Mouse (Mus musculus): ENCODE measurements around the gene Irf2bp2. TPM values are rescaled to one million over a fixed set of nuclear protein-coding genes. Genes with fewer than 3 reads are reported as not detected.

Gene Irf2bp2
- polyA plus RNA-seq, 1 experiment from 2014 or later: 8.0 TPM

DNA sequence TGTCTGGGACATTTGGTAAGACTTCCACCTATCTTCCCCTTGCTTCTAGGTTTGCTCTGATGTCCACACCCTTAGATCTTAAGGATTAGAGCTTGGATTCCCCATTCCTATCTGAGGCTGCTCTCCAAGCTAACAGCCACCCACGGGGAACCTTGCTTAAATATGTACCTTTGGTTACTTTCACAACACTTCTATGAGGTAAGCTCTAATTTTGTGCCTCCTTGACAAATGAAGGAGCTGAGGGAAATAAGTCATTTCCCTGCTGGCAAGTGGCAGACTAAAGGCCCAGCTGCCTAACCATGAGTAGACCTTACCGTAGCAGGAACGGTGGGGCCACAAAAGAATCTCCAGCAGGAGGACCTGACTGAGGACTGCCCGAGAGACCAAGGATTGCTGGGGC is 39.0 kb downstream of the Irf2bp2 start:
- H3K36me3 ChIP-seq (ENCODE audit: control insufficient read depth, insufficient read depth, low read length): no peaks in the 10 kb centered on the region
- H3K27ac ChIP-seq (ENCODE audit: low read depth, low read length): no peak overlapping the region
- H3K9me3 ChIP-seq (ENCODE audit: control insufficient read depth, low read length): no peaks in the 10 kb centered on the region
- H3K27me3 ChIP-seq (replicated peaks; ENCODE audit: control insufficient read depth, insufficient read depth, low read length): no peaks in the 10 kb centered on the region
- WGBS: 95% methylated on average over 4 of the region's 4 CpGs
- ATAC-seq: no peak
- H3K4me3 ChIP-seq (ENCODE audit: low read length): no peak overlapping the region
- H3K4me2 ChIP-seq (ENCODE audit: low read length): no peak overlapping the region
- H3K9ac ChIP-seq (ENCODE audit: low read depth, low read length): no peak overlapping the region
- H3K4me1 ChIP-seq (ENCODE audit: control insufficient read depth, insufficient read depth, low read depth, low read length): no peaks in the 10 kb centered on the region

GRCm38 (mm10) chr8:126551871-126552270 is 41.9 kb downstream of the Irf2bp2 start:
- Histone ChIP-seq H3K36me3 (ENCODE audit: control insufficient read depth, insufficient read depth, low read length) (no peaks in the 10 kb centered on the region), H3K9ac (ENCODE audit: low read depth, low read length) (no peak overlapping the region), H3K27ac (ENCODE audit: low read depth, low read length) (no peak overlapping the region), H3K9me3 (ENCODE audit: control insufficient read depth, low read length) (no peaks in the 10 kb centered on the region), H3K4me1 (ENCODE audit: control insufficient read depth, insufficient read depth, low read depth, low read length) (no peaks in the 10 kb centered on the region), H3K27me3 (replicated peaks; ENCODE audit: control insufficient read depth, insufficient read depth, low read length) (no peaks in the 10 kb centered on the region), H3K4me3 (ENCODE audit: low read length) (no peak overlapping the region), H3K4me2 (ENCODE audit: low read length) (no peak overlapping the region)
- no peak for ATAC-seq
- 90% methylated on average over 4 of the region's 4 CpGs for WGBS

DNA sequence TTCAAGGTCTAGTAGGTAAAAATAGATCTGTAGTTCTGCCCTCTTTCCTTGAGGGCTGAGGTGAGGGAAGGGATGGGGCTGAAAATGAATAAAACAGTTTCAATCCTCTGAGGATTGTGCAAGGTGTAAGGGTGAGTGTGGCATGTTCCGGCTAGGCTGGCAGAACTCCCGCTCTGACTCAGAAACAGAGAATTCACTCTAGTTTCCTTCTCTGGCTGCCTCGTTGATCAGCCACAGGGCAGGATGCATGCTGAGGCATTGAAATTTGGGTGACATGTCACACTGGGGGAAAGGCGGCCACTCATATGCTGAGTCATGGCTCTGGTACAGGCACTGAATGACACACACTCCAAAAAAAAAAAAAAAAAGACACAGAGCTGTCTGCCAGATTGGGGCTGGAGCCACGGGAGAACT is 42.8 kb downstream of the Irf2bp2 start:
- no peak for ATAC-seq
- 57% methylated on average over 5 of the region's 5 CpGs for WGBS
- H3K4me2 ChIP-seq (ENCODE audit: low read length): no peak overlapping the region
- H3K36me3 ChIP-seq (ENCODE audit: control insufficient read depth, insufficient read depth, low read length): no peaks in the 10 kb centered on the region
- H3K4me1 ChIP-seq (ENCODE audit: control insufficient read depth, insufficient read depth, low read depth, low read length): no peaks in the 10 kb centered on the region
- no peak overlapping the region for H3K4me3 ChIP-seq (ENCODE audit: low read length)
- H3K9ac ChIP-seq (ENCODE audit: low read depth, low read length): no peak overlapping the region
- H3K27ac ChIP-seq (ENCODE audit: low read depth, low read length): no peak overlapping the region
- no peaks in the 10 kb centered on the region for H3K27me3 ChIP-seq (replicated peaks; ENCODE audit: control insufficient read depth, insufficient read depth, low read length)
- no peaks in the 10 kb centered on the region for H3K9me3 ChIP-seq (ENCODE audit: control insufficient read depth, low read length)

DNA sequence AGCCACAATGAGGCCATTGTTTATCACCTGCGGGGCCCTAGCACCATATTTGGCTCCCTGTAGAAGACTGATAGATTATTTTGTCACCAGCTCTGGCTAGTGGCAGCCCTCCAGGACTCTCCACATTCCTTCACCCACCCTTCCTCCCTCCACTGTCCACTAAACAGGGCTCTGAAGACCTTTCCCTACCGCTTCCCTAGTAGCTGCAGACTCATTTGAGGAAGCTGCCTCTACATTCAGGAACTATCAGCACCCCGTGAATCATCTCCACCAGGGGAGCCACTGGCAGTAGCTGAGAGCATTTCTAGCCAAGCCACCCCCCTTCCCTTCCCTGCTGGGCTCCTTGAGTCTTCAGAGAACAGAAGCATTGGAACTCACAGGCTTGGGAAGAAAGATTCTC is 45.9 kb downstream of the Irf2bp2 start:
- no peak overlapping the region for H3K9ac ChIP-seq (ENCODE audit: low read depth, low read length)
- no peak for ATAC-seq
- H3K27ac ChIP-seq (ENCODE audit: low read depth, low read length): no peak overlapping the region
- no peaks in the 10 kb centered on the region for H3K4me1 ChIP-seq (ENCODE audit: control insufficient read depth, insufficient read depth, low read depth, low read length)
- no peak overlapping the region for H3K4me2 ChIP-seq (ENCODE audit: low read length)
- WGBS: 61% methylated on average over 3 of the region's 3 CpGs
- no peaks in the 10 kb centered on the region for H3K9me3 ChIP-seq (ENCODE audit: control insufficient read depth, low read length)
- H3K27me3 ChIP-seq (replicated peaks; ENCODE audit: control insufficient read depth, insufficient read depth, low read length): no peaks in the 10 kb centered on the region
- no peaks in the 10 kb centered on the region for H3K36me3 ChIP-seq (ENCODE audit: control insufficient read depth, insufficient read depth, low read length)
- no peak overlapping the region for H3K4me3 ChIP-seq (ENCODE audit: low read length)

GRCm38 (mm10) chr8:126547361-126547760 is 46.4 kb downstream of the Irf2bp2 start:
- Histone ChIP-seq H3K27me3 (replicated peaks; ENCODE audit: control insufficient read depth, insufficient read depth, low read length) (no peaks in the 10 kb centered on the region), H3K9ac (ENCODE audit: low read depth, low read length) (no peak overlapping the region)

GRCm38 (mm10) chr8:126546480-126546879 is 47.3 kb downstream of the Irf2bp2 start:
- Histone ChIP-seq H3K9ac (ENCODE audit: low read depth, low read length) (no peak overlapping the region), H3K4me2 (ENCODE audit: low read length) (no peak overlapping the region), H3K9me3 (ENCODE audit: control insufficient read depth, low read length) (no peaks in the 10 kb centered on the region), H3K36me3 (ENCODE audit: control insufficient read depth, insufficient read depth, low read length) (no peaks in the 10 kb centered on the region), H3K27ac (ENCODE audit: low read depth, low read length) (no peak overlapping the region), H3K27me3 (replicated peaks; ENCODE audit: control insufficient read depth, insufficient read depth, low read length) (no peaks in the 10 kb centered on the region), H3K4me3 (ENCODE audit: low read length) (no peak overlapping the region), H3K4me1 (ENCODE audit: control insufficient read depth, insufficient read depth, low read depth, low read length) (no peaks in the 10 kb centered on the region)
- no peak for ATAC-seq
- WGBS: 62% methylated on average over 1 of the region's 1 CpGs

More at GRCm38 (mm10) chr8:126547361-126547760, 46.4 kb downstream of the Irf2bp2 start:
- Histone ChIP-seq H3K9me3 (ENCODE audit: control insufficient read depth, low read length) (no peaks in the 10 kb centered on the region), H3K36me3 (ENCODE audit: control insufficient read depth, insufficient read depth, low read length) (no peaks in the 10 kb centered on the region), H3K4me3 (ENCODE audit: low read length) (no peak overlapping the region), H3K27ac (ENCODE audit: low read depth, low read length) (no peak overlapping the region), H3K4me1 (ENCODE audit: control insufficient read depth, insufficient read depth, low read depth, low read length) (no peaks in the 10 kb centered on the region), H3K4me2 (ENCODE audit: low read length) (no peak overlapping the region)
- 93% methylated on average over 4 of the region's 4 CpGs for WGBS
- no peak for ATAC-seq

GRCm38 (mm10) chr8:126543407-126543806 is 50.4 kb downstream of the Irf2bp2 start:
- ATAC-seq: no peak
- WGBS: 79% methylated on average over 8 of the region's 8 CpGs
- Histone ChIP-seq H3K9me3 (ENCODE audit: control insufficient read depth, low read length) (no peaks in the 10 kb centered on the region), H3K4me2 (ENCODE audit: low read length) (no peak overlapping the region), H3K27me3 (replicated peaks; ENCODE audit: control insufficient read depth, insufficient read depth, low read length) (no peaks in the 10 kb centered on the region), H3K4me3 (ENCODE audit: low read length) (no peak overlapping the region), H3K36me3 (ENCODE audit: control insufficient read depth, insufficient read depth, low read length) (no peaks in the 10 kb centered on the region), H3K9ac (ENCODE audit: low read depth, low read length) (no peak overlapping the region), H3K4me1 (ENCODE audit: control insufficient read depth, insufficient read depth, low read depth, low read length) (peaks cover 15% of the 10 kb centered on the region), H3K27ac (ENCODE audit: low read depth, low read length) (no peak overlapping the region)

GRCm38 (mm10) chr8:126542757-126543156 is 51.0 kb downstream of the Irf2bp2 start:
- Histone ChIP-seq H3K27me3 (replicated peaks; ENCODE audit: control insufficient read depth, insufficient read depth, low read length) (no peaks in the 10 kb centered on the region), H3K36me3 (ENCODE audit: control insufficient read depth, insufficient read depth, low read length) (no peaks in the 10 kb centered on the region), H3K4me3 (ENCODE audit: low read length) (no peak overlapping the region), H3K4me1 (ENCODE audit: control insufficient read depth, insufficient read depth, low read depth, low read length) (peaks cover 21% of the 10 kb centered on the region), H3K4me2 (ENCODE audit: low read length) (no peak overlapping the region), H3K9me3 (ENCODE audit: control insufficient read depth, low read length) (no peaks in the 10 kb centered on the region), H3K9ac (ENCODE audit: low read depth, low read length) (no peak overlapping the region), H3K27ac (ENCODE audit: low read depth, low read length) (no peak overlapping the region)
- 75% methylated on average over 5 of the region's 5 CpGs for WGBS
- ATAC-seq: no peak

- 69% methylated on average over 10 of the region's 10 CpGs for WGBS
- Histone ChIP-seq H3K9me3 (ENCODE audit: control insufficient read depth, low read length) (no peaks in the 10 kb centered on the region), H3K9ac (ENCODE audit: low read depth, low read length) (no peak overlapping the region), H3K36me3 (ENCODE audit: control insufficient read depth, insufficient read depth, low read length) (no peaks in the 10 kb centered on the region), H3K27ac (ENCODE audit: low read depth, low read length) (no peak overlapping the region), H3K27me3 (replicated peaks; ENCODE audit: control insufficient read depth, insufficient read depth, low read length) (no peaks in the 10 kb centered on the region), H3K4me3 (ENCODE audit: low read length) (no peak overlapping the region), H3K4me1 (ENCODE audit: control insufficient read depth, insufficient read depth, low read depth, low read length) (peaks cover 27% of the 10 kb centered on the region), H3K4me2 (ENCODE audit: low read length) (no peak overlapping the region)
- no peak for ATAC-seq
These were observed 51.6 kb downstream of the Irf2bp2 start for GRCm38 (mm10) chr8:126542090-126542689.

GRCm38 (mm10) chr8:126540298-126540697 is 53.5 kb downstream of the Irf2bp2 start:
- Histone ChIP-seq H3K4me3 (ENCODE audit: low read length) (no peak overlapping the region), H3K27me3 (replicated peaks; ENCODE audit: control insufficient read depth, insufficient read depth, low read length) (no peaks in the 10 kb centered on the region), H3K4me2 (ENCODE audit: low read length) (no peak overlapping the region), H3K36me3 (ENCODE audit: control insufficient read depth, insufficient read depth, low read length) (no peaks in the 10 kb centered on the region), H3K27ac (ENCODE audit: low read depth, low read length) (no peak overlapping the region), H3K9me3 (ENCODE audit: control insufficient read depth, low read length) (no peaks in the 10 kb centered on the region), H3K4me1 (ENCODE audit: control insufficient read depth, insufficient read depth, low read depth, low read length) (peaks cover 41% of the 10 kb centered on the region), H3K9ac (ENCODE audit: low read depth, low read length) (no peak overlapping the region)
- ATAC-seq: no peak
- 80% methylated on average over 5 of the region's 5 CpGs for WGBS

All from hindbrain, embryonic 16.5 days (tissue).